Mouse (Mus musculus): ENCODE measurements around the gene Serpinc1. TPM values are rescaled to one million over a fixed set of nuclear protein-coding genes. Genes with fewer than 3 reads are reported as not detected.

Serpinc1 gene
- total RNA-seq (2014; fragmentation: Nextera tagmentation) (1.3 and 1.8 TPM in 2 replicates), total RNA-seq (2017) (0.81 and 1.2 TPM in 2 replicates), polyA plus RNA-seq (2012) (0.13 and 0.17 TPM in 2 replicates)

- H3K4me3 ChIP-seq (ENCODE audit: low read depth, low read length) = no peak within 1 kb of the TSS
- no peaks in the 10 kb centered on the region for H3K4me1 ChIP-seq (ENCODE audit: insufficient read depth, low read depth, low read length)
- no peaks in the 10 kb centered on the region for H3K9me3 ChIP-seq (replicated peaks)
- DNase-seq (ENCODE audit: low spot score) (no peak), ATAC-seq (ENCODE audit: extremely low read depth, insufficient number of reproducible peaks, low FRiP score, poor library complexity, severe bottlenecking) (no peak)
- TF ChIP-seq GATA2 (IDR thresholded peaks at IDR 0.05; ENCODE audit: borderline replicate concordance, low read depth, low read length) (no peak), POLR2AphosphoS5 (IDR thresholded peaks at IDR 0.05; ENCODE audit: insufficient replicate concordance, low read depth, low read length) (no peak), CTCF (IDR thresholded peaks at IDR 0.05; ENCODE audit: low read depth, low read length) (no peak)
- H3K36me3 ChIP-seq (replicated peaks) = peaks cover 41% of the 10 kb centered on the region
- no peaks in the 10 kb centered on the region for H3K27me3 ChIP-seq (ENCODE audit: insufficient read depth, low read length)
Observed at GRCm38 (mm10) chr1:160978071-160978735, at the start of gene Serpinc1. Gene Serpinc1 (plus strand): TSS chr1:160978585.

GRCm38 (mm10) chr1:160931320-160931719, 47.1 kb upstream of the Serpinc1 start:
- Histone ChIP-seq H3K36me3 (replicated peaks) (peaks cover 53% of the 10 kb centered on the region), H3K4me3 (ENCODE audit: low read depth, low read length) (no peak overlapping the region), H3K4me1 (ENCODE audit: insufficient read depth, low read depth, low read length) (peaks cover 3% of the 10 kb centered on the region; the same call in 1 of the 2 replicates), H3K27me3 (ENCODE audit: insufficient read depth, low read length) (no peaks in the 10 kb centered on the region), H3K9me3 (replicated peaks) (no peaks in the 10 kb centered on the region)
- DNase-seq (ENCODE audit: low spot score) (no peak), ATAC-seq (ENCODE audit: extremely low read depth, insufficient number of reproducible peaks, low FRiP score, poor library complexity, severe bottlenecking) (no peak)
- TF ChIP-seq GATA1 (IDR thresholded peaks at IDR 0.05; ENCODE audit: borderline replicate concordance, low read length) = no peak
- no peak for TF ChIP-seq TAL1 (conservative IDR thresholded peaks at IDR 0.05; ENCODE audit: low read depth, low read length)
- TF ChIP-seq CTCF (IDR thresholded peaks at IDR 0.05; ENCODE audit: low read depth, low read length) = no peak
- no peak for TF ChIP-seq GATA2 (IDR thresholded peaks at IDR 0.05; ENCODE audit: borderline replicate concordance, low read depth, low read length)
- no peak for TF ChIP-seq POLR2AphosphoS5 (IDR thresholded peaks at IDR 0.05; ENCODE audit: insufficient replicate concordance, low read depth, low read length)

GRCm38 (mm10) chr1:160933896-160934482, 44.4 kb upstream of the Serpinc1 start:
- no peak for ATAC-seq (ENCODE audit: extremely low read depth, insufficient number of reproducible peaks, low FRiP score, poor library complexity, severe bottlenecking)
- H3K36me3 ChIP-seq (replicated peaks) = peaks cover 66% of the 10 kb centered on the region
- no peaks in the 10 kb centered on the region for H3K9me3 ChIP-seq (replicated peaks)
- H3K4me3 ChIP-seq (ENCODE audit: low read depth, low read length) = no peak overlapping the region
- TF ChIP-seq GATA1 (IDR thresholded peaks at IDR 0.05; ENCODE audit: borderline replicate concordance, low read length) = no peak
- TF ChIP-seq GATA2 (IDR thresholded peaks at IDR 0.05; ENCODE audit: borderline replicate concordance, low read depth, low read length) = no peak
- TF ChIP-seq CTCF (IDR thresholded peaks at IDR 0.05; ENCODE audit: low read depth, low read length) = no peak
- no peak for TF ChIP-seq TAL1 (conservative IDR thresholded peaks at IDR 0.05; ENCODE audit: low read depth, low read length)
- TF ChIP-seq POLR2AphosphoS5 (IDR thresholded peaks at IDR 0.05; ENCODE audit: insufficient replicate concordance, low read depth, low read length) = no peak
- peak; percentile 5 for DNase-seq (ENCODE audit: low spot score)
- peaks cover 3% of the 10 kb centered on the region; the same call in 1 of the 2 replicates for H3K4me1 ChIP-seq (ENCODE audit: insufficient read depth, low read depth, low read length)
- H3K27me3 ChIP-seq (ENCODE audit: insufficient read depth, low read length) = no peaks in the 10 kb centered on the region

GRCm38 (mm10) chr1:160935551-160935950, 42.8 kb upstream of the Serpinc1 start:
- no peak for ATAC-seq (ENCODE audit: extremely low read depth, insufficient number of reproducible peaks, low FRiP score, poor library complexity, severe bottlenecking)
- Histone ChIP-seq H3K4me1 (ENCODE audit: insufficient read depth, low read depth, low read length) (no peaks in the 10 kb centered on the region), H3K27me3 (ENCODE audit: insufficient read depth, low read length) (no peaks in the 10 kb centered on the region), H3K36me3 (replicated peaks) (peaks cover 73% of the 10 kb centered on the region), H3K9me3 (replicated peaks) (no peaks in the 10 kb centered on the region), H3K4me3 (ENCODE audit: low read depth, low read length) (no peak overlapping the region)
- no peak for TF ChIP-seq GATA2 (IDR thresholded peaks at IDR 0.05; ENCODE audit: borderline replicate concordance, low read depth, low read length)
- no peak for TF ChIP-seq TAL1 (conservative IDR thresholded peaks at IDR 0.05; ENCODE audit: low read depth, low read length)
- TF ChIP-seq CTCF (IDR thresholded peaks at IDR 0.05; ENCODE audit: low read depth, low read length) = no peak
- TF ChIP-seq GATA1 (IDR thresholded peaks at IDR 0.05; ENCODE audit: borderline replicate concordance, low read length) = no peak
- no peak for TF ChIP-seq POLR2AphosphoS5 (IDR thresholded peaks at IDR 0.05; ENCODE audit: insufficient replicate concordance, low read depth, low read length)
- DNase-seq (ENCODE audit: low spot score) = no peak

- H3K9me3 ChIP-seq (replicated peaks) = no peaks in the 10 kb centered on the region
- ATAC-seq (ENCODE audit: extremely low read depth, insufficient number of reproducible peaks, low FRiP score, poor library complexity, severe bottlenecking) (no peak), DNase-seq (ENCODE audit: low spot score) (no peak)
- no peak overlapping the region for H3K4me3 ChIP-seq (ENCODE audit: low read depth, low read length)
- peaks cover 84% of the 10 kb centered on the region for H3K36me3 ChIP-seq (replicated peaks)
- H3K4me1 ChIP-seq (ENCODE audit: insufficient read depth, low read depth, low read length) = no peaks in the 10 kb centered on the region
- H3K27me3 ChIP-seq (ENCODE audit: insufficient read depth, low read length) = no peaks in the 10 kb centered on the region
- no peak for TF ChIP-seq POLR2AphosphoS5 (IDR thresholded peaks at IDR 0.05; ENCODE audit: insufficient replicate concordance, low read depth, low read length)
- TF ChIP-seq TAL1 (conservative IDR thresholded peaks at IDR 0.05; ENCODE audit: low read depth, low read length) = no peak
- TF ChIP-seq CTCF (IDR thresholded peaks at IDR 0.05; ENCODE audit: low read depth, low read length) = no peak
- TF ChIP-seq GATA1 (IDR thresholded peaks at IDR 0.05; ENCODE audit: borderline replicate concordance, low read length) = no peak
- TF ChIP-seq GATA2 (IDR thresholded peaks at IDR 0.05; ENCODE audit: borderline replicate concordance, low read depth, low read length) = no peak
Observed at GRCm38 (mm10) chr1:160963199-160963598, 15.2 kb upstream of the Serpinc1 start.

- no peaks in the 10 kb centered on the region for H3K9me3 ChIP-seq (replicated peaks)
- TF ChIP-seq CTCF (IDR thresholded peaks at IDR 0.05; ENCODE audit: low read depth, low read length) (no peak), TAL1 (conservative IDR thresholded peaks at IDR 0.05; ENCODE audit: low read depth, low read length) (no peak), GATA2 (IDR thresholded peaks at IDR 0.05; ENCODE audit: borderline replicate concordance, low read depth, low read length) (no peak), GATA1 (IDR thresholded peaks at IDR 0.05; ENCODE audit: borderline replicate concordance, low read length) (no peak), POLR2AphosphoS5 (IDR thresholded peaks at IDR 0.05; ENCODE audit: insufficient replicate concordance, low read depth, low read length) (no peak)
- H3K36me3 ChIP-seq (replicated peaks) = peaks cover 83% of the 10 kb centered on the region
Observed at GRCm38 (mm10) chr1:160967268-160967667, 11.1 kb upstream of the Serpinc1 start.

More at GRCm38 (mm10) chr1:160967268-160967667, 11.1 kb upstream of the Serpinc1 start:
- Histone ChIP-seq H3K27me3 (ENCODE audit: insufficient read depth, low read length) (no peaks in the 10 kb centered on the region), H3K4me1 (ENCODE audit: insufficient read depth, low read depth, low read length) (no peaks in the 10 kb centered on the region), H3K4me3 (ENCODE audit: low read depth, low read length) (no peak overlapping the region)
- ATAC-seq (ENCODE audit: extremely low read depth, insufficient number of reproducible peaks, low FRiP score, poor library complexity, severe bottlenecking) (no peak), DNase-seq (ENCODE audit: low spot score) (no peak)

All from G1E (cell line).